Mouse (Mus musculus): ENCODE measurements at regions not wholly inside any gene's neighbourhood (a gene's known extent, or its start where the extent isn't known, plus 50 kb on each side); places are given as distances from the start of the nearest gene placed in this dataset.
A peak's percentile ranks its signal among the peaks of the same experiment; 100 is the strongest.

- DNase-seq (ENCODE audit: low spot score in 2 of 2) = no peak
Measured at GRCm38 (mm10) chr16:70095221-70095620, 218.5 kb upstream of the Gbe1 start.

- no peak for DNase-seq (ENCODE audit: low spot score in 2 of 2)
Measured at GRCm38 (mm10) chr16:70103791-70104378, 209.9 kb upstream of the Gbe1 start.

GRCm38 (mm10) chr16:70141466-70141865, 172.3 kb upstream of the Gbe1 start:
- DNase-seq (ENCODE audit: low spot score in 2 of 2) = no peak

GRCm38 (mm10) chr16:70147673-70148359, 165.9 kb upstream of the Gbe1 start:
- no peak for DNase-seq (ENCODE audit: low spot score in 2 of 2)

- DNase-seq (ENCODE audit: low spot score in 2 of 2) = peak in 1 of 2 experiments; percentile 42
Measured at GRCm38 (mm10) chr16:70154587-70154986, 159.2 kb upstream of the Gbe1 start.

GRCm38 (mm10) chr16:70160539-70160938, 153.2 kb upstream of the Gbe1 start:
- no peak for DNase-seq (ENCODE audit: low spot score in 2 of 2)

GRCm38 (mm10) chr16:70175140-70175539, 138.6 kb upstream of the Gbe1 start:
- no peak for DNase-seq (ENCODE audit: low spot score in 2 of 2)

GRCm38 (mm10) chr16:70178975-70179374, 134.8 kb upstream of the Gbe1 start:
- DNase-seq (ENCODE audit: low spot score in 2 of 2) = no peak

GRCm38 (mm10) chr16:70213861-70214597, 99.7 kb upstream of the Gbe1 start:
- DNase-seq (ENCODE audit: low spot score in 2 of 2) = no peak

GRCm38 (mm10) chr16:70214800-70215199, 98.9 kb upstream of the Gbe1 start:
- DNase-seq (ENCODE audit: low spot score in 2 of 2) = no peak

- DNase-seq (ENCODE audit: low spot score in 2 of 2) = no peak
Measured at GRCm38 (mm10) chr16:70227601-70228226, 86.0 kb upstream of the Gbe1 start.

GRCm38 (mm10) chr16:70232706-70233105, 81.0 kb upstream of the Gbe1 start:
- DNase-seq (ENCODE audit: low spot score in 2 of 2) = no peak

GRCm38 (mm10) chr16:70235189-70235588, 78.6 kb upstream of the Gbe1 start:
- DNase-seq (ENCODE audit: low spot score in 2 of 2) = no peak

- DNase-seq (ENCODE audit: low spot score in 2 of 2) = no peak
Measured at GRCm38 (mm10) chr16:70239432-70239941, 74.3 kb upstream of the Gbe1 start.

- DNase-seq (ENCODE audit: low spot score in 2 of 2) = no peak
Measured at GRCm38 (mm10) chr16:70244205-70244756, 69.5 kb upstream of the Gbe1 start.

- DNase-seq (ENCODE audit: low spot score in 2 of 2) = no peak
Measured at GRCm38 (mm10) chr16:70244963-70245362, 68.8 kb upstream of the Gbe1 start.

- DNase-seq (ENCODE audit: low spot score in 2 of 2) = no peak
Measured at GRCm38 (mm10) chr16:70259364-70259763, 54.4 kb upstream of the Gbe1 start.

- DNase-seq (ENCODE audit: low spot score in 2 of 2) = no peak
Measured at GRCm38 (mm10) chr16:70260151-70260550, 53.6 kb upstream of the Gbe1 start.

Measured in cerebellum, postnatal 4 days (tissue).